Mouse (Mus musculus) kidney, postnatal 14 days (tissue): ENCODE measurements around the gene Phb2.

Experiments used
- DNase-seq: peaks from one replicate; pipeline ENCODE4 v3.0.0; 2022; ENCODE audit warnings: mixed read lengths

The Phb2 gene

GRCm38 (mm10) chr6:124724472-124724871 lies 12.3 kb downstream of the Phb2 start:
- DNase-seq = no peak

- DNase-seq = no peak
Observed at GRCm38 (mm10) chr6:124728621-124729020, 16.5 kb downstream of the Phb2 start.

- no peak for DNase-seq
Observed at GRCm38 (mm10) chr6:124729850-124730705, 17.9 kb downstream of the Phb2 start.

- no peak for DNase-seq
Observed at GRCm38 (mm10) chr6:124731038-124731437, 18.9 kb downstream of the Phb2 start.

GRCm38 (mm10) chr6:124732476-124733370 lies 20.6 kb downstream of the Phb2 start:
- DNase-seq = no peak

- no peak for DNase-seq
Observed at GRCm38 (mm10) chr6:124734417-124734816, 22.3 kb downstream of the Phb2 start.

GRCm38 (mm10) chr6:124737040-124737439 lies 24.9 kb downstream of the Phb2 start:
- no peak for DNase-seq

GRCm38 (mm10) chr6:124738511-124739023 lies 26.4 kb downstream of the Phb2 start, which contains the start of gene Ptpn6:
Gene Ptpn6 (minus strand): TSS chr6:124738714.
- DNase-seq = peak; percentile 93

GRCm38 (mm10) chr6:124739231-124739796 lies 27.2 kb downstream of the Phb2 start:
- DNase-seq = no peak

- peak; percentile 63 for DNase-seq
Observed at GRCm38 (mm10) chr6:124740211-124740887, 28.2 kb downstream of the Phb2 start.

GRCm38 (mm10) chr6:124740888-124741761 lies 29.0 kb downstream of the Phb2 start, which contains the start of gene Grcc10:
Gene Grcc10 (minus strand): TSS chr6:124741374.
- peak; percentile 91 for DNase-seq

GRCm38 (mm10) chr6:124741842-124742241 lies 29.7 kb downstream of the Phb2 start:
- no peak for DNase-seq

GRCm38 (mm10) chr6:124742839-124743514 lies 30.8 kb downstream of the Phb2 start:
- peak; percentile 16 for DNase-seq

- DNase-seq = no peak
Observed at GRCm38 (mm10) chr6:124743647-124744046, 31.5 kb downstream of the Phb2 start.

- DNase-seq = no peak
Observed at GRCm38 (mm10) chr6:124744755-124745321, 32.7 kb downstream of the Phb2 start.

- DNase-seq = peak; percentile 97
Observed at GRCm38 (mm10) chr6:124745490-124746295, 33.6 kb downstream of the Phb2 start.

- no peak for DNase-seq
Observed at GRCm38 (mm10) chr6:124746296-124746605, 34.1 kb downstream of the Phb2 start.

GRCm38 (mm10) chr6:124746654-124747632 lies 34.8 kb downstream of the Phb2 start:
- no peak for DNase-seq
